Mouse (Mus musculus): ENCODE measurements around the gene Mgat1.
"Not testable (repeated sequence)": the region's sequence is repeated elsewhere in the genome, so short reads cannot be mapped to it uniquely, and the experiment has no call there.

Gene Mgat1

GRCm38 (mm10) chr11:49262286-49262685 lies 18.3 kb downstream of the Mgat1 start:
- no peak for DNase-seq (ENCODE audit: low read depth in 2 of 2, low spot score in 2 of 2)

- DNase-seq (ENCODE audit: low read depth in 2 of 2, low spot score in 2 of 2) = no peak
These were observed 19.2 kb downstream of the Mgat1 start for GRCm38 (mm10) chr11:49263149-49263548.

GRCm38 (mm10) chr11:49264081-49264480 lies 20.1 kb downstream of the Mgat1 start:
- no peak for DNase-seq (ENCODE audit: low read depth in 2 of 2, low spot score in 2 of 2)

GRCm38 (mm10) chr11:49264622-49265021 lies 20.6 kb downstream of the Mgat1 start:
- no peak for DNase-seq (ENCODE audit: low read depth in 2 of 2, low spot score in 2 of 2)

GRCm38 (mm10) chr11:49265101-49265500 lies 21.1 kb downstream of the Mgat1 start:
- no peak for DNase-seq (ENCODE audit: low read depth in 2 of 2, low spot score in 2 of 2)

- DNase-seq (ENCODE audit: low read depth in 2 of 2, low spot score in 2 of 2) = no peak
These were observed 22.7 kb downstream of the Mgat1 start for GRCm38 (mm10) chr11:49266671-49267070.

- no peak for DNase-seq (ENCODE audit: low read depth in 2 of 2, low spot score in 2 of 2)
These were observed 23.3 kb downstream of the Mgat1 start for GRCm38 (mm10) chr11:49267316-49267715.

GRCm38 (mm10) chr11:49267970-49268579 lies 24.1 kb downstream of the Mgat1 start:
- no peak for DNase-seq (ENCODE audit: low read depth in 2 of 2, low spot score in 2 of 2)

- DNase-seq (ENCODE audit: low read depth in 2 of 2, low spot score in 2 of 2) = no peak
These were observed 25.8 kb downstream of the Mgat1 start for GRCm38 (mm10) chr11:49269761-49270160.

- DNase-seq (ENCODE audit: low read depth in 2 of 2, low spot score in 2 of 2) = no peak
These were observed 26.4 kb downstream of the Mgat1 start for GRCm38 (mm10) chr11:49270368-49270767.

- DNase-seq (ENCODE audit: low read depth in 2 of 2, low spot score in 2 of 2) = peak in 1 of 2 experiments; percentile 64
These were observed 27.3 kb downstream of the Mgat1 start for GRCm38 (mm10) chr11:49271334-49271733.

- DNase-seq (ENCODE audit: low read depth in 2 of 2, low spot score in 2 of 2) = no peak
These were observed 30.0 kb downstream of the Mgat1 start for GRCm38 (mm10) chr11:49273834-49274519.

- DNase-seq (ENCODE audit: low read depth in 2 of 2, low spot score in 2 of 2) = no peak
These were observed 34.2 kb downstream of the Mgat1 start, which contains the start of gene Olfr1393 for GRCm38 (mm10) chr11:49278222-49278621. Olfr1393 (plus strand) TSS chr11:49278304.

GRCm38 (mm10) chr11:49284982-49285381 lies 41.0 kb downstream of the Mgat1 start, which contains the start of gene Olfr1392:
Olfr1392 (plus strand) TSS chr11:49285282.
- DNase-seq (ENCODE audit: low read depth in 2 of 2, low spot score in 2 of 2) = not testable (repeated sequence)

- no peak for DNase-seq (ENCODE audit: low read depth in 2 of 2, low spot score in 2 of 2)
These were observed 43.3 kb downstream of the Mgat1 start for GRCm38 (mm10) chr11:49287251-49287650.

- DNase-seq (ENCODE audit: low read depth in 2 of 2, low spot score in 2 of 2) = no peak
These were observed 48.8 kb downstream of the Mgat1 start for GRCm38 (mm10) chr11:49292777-49293176.

- DNase-seq (ENCODE audit: low read depth in 2 of 2, low spot score in 2 of 2) = no peak
These were observed 60.5 kb downstream of the Mgat1 start, which contains the start of gene Olfr10 for GRCm38 (mm10) chr11:49304441-49304840. Olfr10 (plus strand) TSS chr11:49304741.

GRCm38 (mm10) chr11:49308547-49308946 lies 64.6 kb downstream of the Mgat1 start:
- DNase-seq (ENCODE audit: low read depth in 2 of 2, low spot score in 2 of 2) = not testable (repeated sequence)
